Mouse (Mus musculus) forebrain, embryonic 14.5 days (tissue): ENCODE measurements around the gene Col25a1. TPM values are rescaled to one million over a fixed set of nuclear protein-coding genes. Genes with fewer than 3 reads are reported as not detected.

Experiments used
- ATAC-seq: fragments of 200-750 bp; cut with Nextera tagmentation; 2 replicates; pipeline ENCODE4 v1.8.0; 2017; ENCODE audit warnings: mild to moderate bottlenecking, moderate library complexity
- DNase-seq: peaks from one replicate; pipeline ENCODE4 v3.0.0-alpha.2; 2015; ENCODE audit warnings: low spot score
- H3K27ac ChIP-seq: fragments of 300-500 bp; sonication (generic); 2 replicates; pipeline ENCODE4 v1.5.1; 2014; ENCODE audit warnings: low read depth, mild to moderate bottlenecking, control low read depth, low read length, moderate library complexity
- H3K27me3 ChIP-seq: fragments of 300-500 bp; sonication (generic); replicated peaks from 2 replicates; pipeline ENCODE4 v1.6.1; 2014; ENCODE audit warnings: low read length, control low read depth, mixed read lengths; ENCODE audit not compliant: control insufficient read depth, insufficient read depth
- H3K36me3 ChIP-seq: fragments of 300-500 bp; sonication (generic); 2 replicates; pipeline ENCODE4 v1.6.1; 2014; ENCODE audit warnings: low read length, control low read depth; ENCODE audit not compliant: control insufficient read depth, insufficient read depth
- H3K4me1 ChIP-seq: fragments of 300-500 bp; sonication (generic); 2 replicates; pipeline ENCODE4 v1.6.1; 2014; ENCODE audit warnings: antibody characterized with exemption, low read length, control low read depth; ENCODE audit not compliant: control insufficient read depth, insufficient read depth
- H3K4me2 ChIP-seq: fragments of 300-500 bp; sonication (generic); 2 replicates; pipeline ENCODE4 v1.6.1; 2014; ENCODE audit warnings: mild to moderate bottlenecking, control low read depth, low read length
- H3K4me3 ChIP-seq: fragments of 300-500 bp; sonication (generic); 2 replicates; pipeline ENCODE4 v1.5.1; 2014; ENCODE audit warnings: low read depth, low read length, control low read depth
- H3K9ac ChIP-seq: fragments of 300-500 bp; sonication (generic); 2 replicates; pipeline ENCODE4 v1.6.1; 2014; ENCODE audit warnings: mild to moderate bottlenecking, low read length, control low read depth, moderate library complexity
- H3K9me3 ChIP-seq: fragments of 300-500 bp; sonication (generic); replicated peaks from 2 replicates; pipeline ENCODE4 v1.6.1; 2016; ENCODE audit warnings: low read length, control low read depth, mixed read lengths; ENCODE audit not compliant: control insufficient read depth
- WGBS: fragments of 180-500 bp; shearing (Covaris S2); extraction: QIAGEN DNeasy Blood & Tissue Kit; methylation state at CpG from one replicate; pipeline ENCODE4 v1.1.7; 2014; 5-methylcytosine and 5-hydroxymethylcytosine counted together
- polyA plus RNA-seq: library from polyadenylated mRNA; unstranded; fragments of >200 nt; fragmentation: Nextera tagmentation; extraction: Ambion mirVana; gene quantifications from 2 replicates; pipeline ENCODE4 v1.2.1, GENCODE M21; 2014

Gene Col25a1
- polyA plus RNA-seq, 1 experiment from 2014 or later, result 2.5 TPM

DNA sequence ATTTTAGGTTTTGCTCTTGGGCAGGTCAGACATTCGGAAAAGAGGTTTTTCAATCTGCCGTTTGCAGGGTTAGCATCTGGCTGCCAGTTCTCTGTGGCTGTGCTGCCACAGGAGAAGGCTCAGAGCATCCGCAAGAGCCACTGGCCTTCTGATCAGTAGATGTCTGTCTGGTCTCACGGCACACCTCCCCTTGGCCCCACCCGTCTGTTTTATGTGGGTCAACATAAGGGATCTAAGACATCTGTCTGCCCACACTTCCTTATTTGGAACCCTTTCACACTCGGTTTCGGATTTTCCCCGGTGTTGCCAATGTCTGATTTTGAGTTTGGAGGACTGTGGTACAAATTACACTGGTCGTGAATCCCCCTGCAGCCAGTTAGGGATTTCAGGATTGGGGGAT is 26.8 kb upstream of the Col25a1 start:
- Histone ChIP-seq H3K9ac (no peak overlapping the region), H3K36me3 (no peaks in the 10 kb centered on the region), H3K27me3 (no peaks in the 10 kb centered on the region), H3K4me3 (no peak overlapping the region), H3K4me1 (no peaks in the 10 kb centered on the region), H3K27ac (no peak overlapping the region), H3K4me2 (no peak overlapping the region), H3K9me3 (no peaks in the 10 kb centered on the region; the same call in 1 of the 2 replicates)
- WGBS, result 87% methylated on average over 9 of the region's 9 CpGs
- ATAC-seq, result no peak
- DNase-seq, result no peak

GRCm38 (mm10) chr3:130116886-130117285 is 14.4 kb upstream of the Col25a1 start:
- Histone ChIP-seq H3K36me3 (no peaks in the 10 kb centered on the region), H3K4me1 (no peaks in the 10 kb centered on the region), H3K27me3 (no peaks in the 10 kb centered on the region), H3K4me3 (no peak overlapping the region), H3K9ac (no peak overlapping the region), H3K27ac (no peak overlapping the region), H3K9me3 (no peaks in the 10 kb centered on the region), H3K4me2 (no peak overlapping the region)
- WGBS, result 38% methylated on average over 6 of the region's 6 CpGs
- DNase-seq, result no peak
- no peak for ATAC-seq

GRCm38 (mm10) chr3:130127840-130128239 is 3.5 kb upstream of the Col25a1 start:
- H3K4me3 ChIP-seq, result no peak overlapping the region
- no peak overlapping the region for H3K27ac ChIP-seq
- WGBS, result 85% methylated on average over 8 of the region's 8 CpGs
- H3K4me1 ChIP-seq, result no peaks in the 10 kb centered on the region
- no peak overlapping the region for H3K4me2 ChIP-seq
- no peaks in the 10 kb centered on the region for H3K36me3 ChIP-seq
- H3K9me3 ChIP-seq, result no peaks in the 10 kb centered on the region
- no peak for DNase-seq
- H3K27me3 ChIP-seq, result no peaks in the 10 kb centered on the region
- no peak overlapping the region for H3K9ac ChIP-seq
- ATAC-seq, result no peak

GRCm38 (mm10) chr3:130128564-130128963 is 2.7 kb upstream of the Col25a1 start:
- Histone ChIP-seq H3K27ac (no peak overlapping the region), H3K36me3 (no peaks in the 10 kb centered on the region), H3K4me1 (no peaks in the 10 kb centered on the region), H3K4me2 (no peak overlapping the region), H3K9me3 (no peaks in the 10 kb centered on the region), H3K9ac (no peak overlapping the region), H3K27me3 (no peaks in the 10 kb centered on the region), H3K4me3 (no peak overlapping the region)
- ATAC-seq, result peak; percentile 86; the same call in 1 of the 2 replicates
- 74% methylated on average over 11 of the region's 11 CpGs for WGBS
- DNase-seq, result peak; percentile 68

GRCm38 (mm10) chr3:130129635-130130206 is 1.6 kb upstream of the Col25a1 start:
- no peak overlapping the region for H3K4me3 ChIP-seq
- no peak overlapping the region for H3K9ac ChIP-seq
- no peaks in the 10 kb centered on the region for H3K4me1 ChIP-seq
- DNase-seq (peak; percentile 17), ATAC-seq (no peak)
- H3K27me3 ChIP-seq, result no peaks in the 10 kb centered on the region
- H3K9me3 ChIP-seq, result no peaks in the 10 kb centered on the region
- no peak overlapping the region for H3K27ac ChIP-seq
- WGBS, result 68% methylated on average over 10 of the region's 10 CpGs
- H3K4me2 ChIP-seq, result no peak overlapping the region
- no peaks in the 10 kb centered on the region for H3K36me3 ChIP-seq

GRCm38 (mm10) chr3:130137204-130137603 is 5.9 kb downstream of the Col25a1 start:
- no peak for ATAC-seq
- DNase-seq, result no peak

GRCm38 (mm10) chr3:130137640-130138039 is 6.3 kb downstream of the Col25a1 start:
- Histone ChIP-seq H3K27me3 (no peaks in the 10 kb centered on the region), H3K27ac (no peak overlapping the region), H3K36me3 (no peaks in the 10 kb centered on the region), H3K4me1 (no peaks in the 10 kb centered on the region), H3K4me2 (no peak overlapping the region), H3K4me3 (no peak overlapping the region), H3K9ac (no peak overlapping the region), H3K9me3 (no peaks in the 10 kb centered on the region)
- DNase-seq, result no peak
- 70% methylated on average over 3 of the region's 3 CpGs for WGBS
- ATAC-seq, result no peak

More at GRCm38 (mm10) chr3:130137204-130137603, 5.9 kb downstream of the Col25a1 start:
- Histone ChIP-seq H3K4me3 (no peak overlapping the region), H3K36me3 (no peaks in the 10 kb centered on the region), H3K27ac (no peak overlapping the region), H3K9me3 (no peaks in the 10 kb centered on the region), H3K4me1 (no peaks in the 10 kb centered on the region), H3K9ac (no peak overlapping the region), H3K4me2 (no peak overlapping the region), H3K27me3 (no peaks in the 10 kb centered on the region)

- WGBS, result 68% methylated on average over 12 of the region's 12 CpGs
- no peak overlapping the region for H3K4me3 ChIP-seq
- no peak overlapping the region for H3K4me2 ChIP-seq
- no peak for ATAC-seq
- no peaks in the 10 kb centered on the region for H3K4me1 ChIP-seq
- no peak overlapping the region for H3K9ac ChIP-seq
- no peak overlapping the region for H3K27ac ChIP-seq
- no peaks in the 10 kb centered on the region for H3K27me3 ChIP-seq
- no peaks in the 10 kb centered on the region for H3K9me3 ChIP-seq
- H3K36me3 ChIP-seq, result no peaks in the 10 kb centered on the region
- DNase-seq, result peak; percentile 19
These were observed 14.6 kb downstream of the Col25a1 start for GRCm38 (mm10) chr3:130145874-130146273.

- Histone ChIP-seq H3K4me3 (no peak overlapping the region), H3K27ac (no peak overlapping the region), H3K36me3 (no peaks in the 10 kb centered on the region), H3K4me2 (no peak overlapping the region), H3K9ac (no peak overlapping the region), H3K27me3 (no peaks in the 10 kb centered on the region), H3K9me3 (no peaks in the 10 kb centered on the region), H3K4me1 (no peaks in the 10 kb centered on the region)
- peak; percentile 40; the same call in 1 of the 2 replicates for ATAC-seq
- DNase-seq, result peak; percentile 28
- WGBS, result 57% methylated on average over 8 of the region's 8 CpGs
These were observed 16.5 kb downstream of the Col25a1 start for GRCm38 (mm10) chr3:130147827-130148226.
